Mouse (Mus musculus) bone marrow macrophage, adult 2 months (primary cell): Measurements from ENCODE around the gene Ksr2. TPM values are rescaled to one million over a fixed set of nuclear protein-coding genes. Genes with fewer than 3 reads are reported as not detected.
"Not testable (repeated sequence)": the region's sequence is repeated elsewhere in the genome, so short reads cannot be mapped to it uniquely, and the experiment has no call there.

ENCODE experiments used
- H3K27ac ChIP-seq: 2 replicates; pipeline ENCODE4 v1.5.1; 2012; ENCODE audit warnings: low read depth, low read length; ENCODE audit not compliant: insufficient read depth
- H3K4me1 ChIP-seq: 2 replicates; pipeline ENCODE4 v1.6.1; 2012; ENCODE audit warnings: low read length; ENCODE audit not compliant: control insufficient read depth, insufficient read depth
- H3K4me3 ChIP-seq: 2 replicates; pipeline ENCODE4 v1.5.1; 2012; ENCODE audit warnings: mild to moderate bottlenecking, low read length, moderate library complexity; ENCODE audit not compliant: insufficient read depth
- CTCF ChIP-seq: IDR thresholded peaks from 2 replicates; pipeline ENCODE4 v1.5.1; 2012; ENCODE audit warnings: low read depth, mild to moderate bottlenecking, low read length, moderate library complexity
- POLR2A ChIP-seq: IDR thresholded peaks from 2 replicates; pipeline ENCODE4 v1.6.1; 2012; ENCODE audit warnings: mild to moderate bottlenecking, low read depth, low read length, borderline replicate concordance
- polyA plus RNA-seq: library from polyadenylated mRNA; stranded (reverse); fragments of >200 nt; gene quantifications from 2 replicates; pipeline ENCODE4 v1.2.4, GENCODE M21; 2012; ENCODE audit not compliant: missing spikeins, insufficient read depth, insufficient read length

The Ksr2 gene
- polyA plus RNA-seq, 1 experiment, result 0.28 TPM

DNA sequence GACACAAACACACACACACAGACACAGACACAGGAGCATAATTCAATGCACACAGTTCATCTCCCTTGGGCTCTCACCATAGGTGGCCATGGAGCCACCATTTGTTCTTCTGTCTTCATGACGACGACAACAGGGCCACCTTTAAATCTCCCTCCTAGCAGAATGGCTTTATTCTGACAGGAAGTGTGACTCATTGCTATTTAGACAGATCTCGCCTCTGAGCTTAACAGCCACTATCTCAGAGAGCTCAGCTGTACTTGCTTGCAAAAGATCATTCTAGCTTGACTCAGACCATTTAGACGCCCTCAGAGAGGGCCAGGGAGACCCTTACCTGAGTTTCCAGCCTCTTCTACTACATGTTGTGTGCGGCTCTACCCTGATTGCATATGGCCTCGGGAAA, 175.5 kb downstream of the Ksr2 start:
- H3K4me1 ChIP-seq, result no peaks in the 10 kb centered on the region
- TF ChIP-seq CTCF (no peak), POLR2A (no peak)
- no peak overlapping the region for H3K4me3 ChIP-seq
- no peak overlapping the region for H3K27ac ChIP-seq

DNA sequence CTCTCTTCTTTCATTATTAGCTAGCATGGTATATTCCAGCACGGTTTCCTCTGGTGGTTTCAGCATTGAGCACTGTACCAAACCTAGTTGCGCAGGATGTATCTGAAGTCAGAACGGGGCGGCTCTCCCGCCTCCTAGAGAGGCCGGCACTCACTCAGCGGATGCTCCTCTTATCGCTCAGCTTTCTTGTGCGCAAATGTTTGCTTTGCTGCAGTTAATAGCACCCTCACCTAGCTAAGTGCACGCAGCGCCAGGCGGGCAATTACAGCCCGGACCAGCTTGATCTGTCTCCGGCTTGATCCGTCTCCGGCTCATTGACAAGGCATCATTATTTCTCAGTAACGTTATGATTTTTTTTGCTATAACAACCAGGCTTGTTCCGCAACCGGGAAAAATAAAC, 179.5 kb downstream of the Ksr2 start:
- Histone ChIP-seq H3K4me1 (no peaks in the 10 kb centered on the region), H3K4me3 (no peak overlapping the region), H3K27ac (no peak overlapping the region)
- TF ChIP-seq CTCF, result no peak
- TF ChIP-seq POLR2A, result no peak

DNA sequence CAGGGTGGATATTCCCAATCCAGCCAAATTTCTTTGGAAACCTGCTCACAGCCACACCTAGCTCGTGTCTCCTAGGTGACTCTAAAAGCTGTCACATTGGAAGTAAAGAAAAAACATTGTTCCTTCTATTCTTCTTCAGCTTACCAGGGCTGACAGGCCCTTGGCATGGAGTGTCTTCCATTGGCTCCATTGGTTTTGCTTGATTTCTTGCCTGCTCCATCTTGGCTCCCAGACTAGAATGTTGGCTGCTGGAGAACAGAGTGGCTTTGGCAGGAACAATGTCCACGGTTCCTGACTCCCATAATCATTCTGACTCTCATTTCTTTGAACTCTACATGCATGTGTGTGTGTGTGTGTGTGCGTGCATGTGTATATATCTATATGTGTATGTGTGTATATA, 183.0 kb downstream of the Ksr2 start:
- Histone ChIP-seq H3K4me1 (no peaks in the 10 kb centered on the region), H3K4me3 (no peak overlapping the region), H3K27ac (no peak overlapping the region)
- TF ChIP-seq POLR2A, result no peak
- TF ChIP-seq CTCF, result no peak

DNA sequence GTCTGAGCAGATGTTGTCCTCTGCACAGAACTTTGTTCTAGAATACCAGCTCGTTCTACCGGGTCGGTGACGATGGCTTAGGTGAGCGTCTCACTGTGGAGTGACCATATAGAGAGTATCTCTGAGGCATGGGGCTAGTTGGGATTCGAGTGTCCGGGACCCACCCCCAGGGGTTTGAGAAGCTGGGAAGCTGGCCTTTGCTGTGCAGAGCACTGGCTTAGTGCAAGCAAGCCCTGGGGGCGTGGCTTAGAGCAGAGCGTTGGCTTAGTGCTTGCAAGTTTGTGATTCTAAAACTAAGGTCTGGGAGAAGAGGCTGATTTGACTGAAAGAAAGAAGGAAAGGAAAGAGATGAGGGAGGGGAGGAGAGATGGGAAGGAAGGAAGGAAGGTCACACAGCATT, 188.2 kb downstream of the Ksr2 start:
- no peaks in the 10 kb centered on the region for H3K4me1 ChIP-seq
- H3K27ac ChIP-seq, result no peak overlapping the region
- H3K4me3 ChIP-seq, result no peak overlapping the region
- TF ChIP-seq CTCF, result no peak
- no peak for TF ChIP-seq POLR2A

DNA sequence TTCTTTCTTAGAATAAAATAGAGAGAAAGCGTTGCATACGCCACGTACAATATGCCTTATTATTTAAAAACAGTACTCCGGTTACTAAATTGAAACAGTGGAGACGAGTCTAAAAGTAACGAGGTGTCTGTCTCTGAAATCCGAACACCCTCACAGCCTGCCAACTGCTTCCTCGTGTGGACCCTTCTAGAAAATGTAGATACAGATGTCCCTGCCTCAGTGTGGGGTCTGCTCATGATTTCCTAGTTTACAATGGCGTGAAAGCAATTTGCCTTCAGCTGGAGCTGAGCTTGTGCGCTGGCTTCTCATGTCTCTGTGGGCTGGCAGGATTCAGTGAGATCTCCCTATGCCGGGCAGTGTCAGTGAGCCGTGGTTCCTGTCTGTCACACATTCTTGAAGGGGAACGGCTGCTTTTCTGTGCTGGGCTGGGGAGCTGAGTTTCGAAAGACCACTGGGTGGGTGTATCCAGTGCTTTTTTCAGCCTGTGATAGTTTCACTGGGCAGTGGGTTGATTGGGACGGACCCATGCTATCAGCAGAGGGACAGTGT, 194.0 kb downstream of the Ksr2 start:
- TF ChIP-seq CTCF (no peak), POLR2A (no peak)
- no peak overlapping the region for H3K27ac ChIP-seq
- H3K4me3 ChIP-seq, result no peak overlapping the region
- no peaks in the 10 kb centered on the region for H3K4me1 ChIP-seq

DNA sequence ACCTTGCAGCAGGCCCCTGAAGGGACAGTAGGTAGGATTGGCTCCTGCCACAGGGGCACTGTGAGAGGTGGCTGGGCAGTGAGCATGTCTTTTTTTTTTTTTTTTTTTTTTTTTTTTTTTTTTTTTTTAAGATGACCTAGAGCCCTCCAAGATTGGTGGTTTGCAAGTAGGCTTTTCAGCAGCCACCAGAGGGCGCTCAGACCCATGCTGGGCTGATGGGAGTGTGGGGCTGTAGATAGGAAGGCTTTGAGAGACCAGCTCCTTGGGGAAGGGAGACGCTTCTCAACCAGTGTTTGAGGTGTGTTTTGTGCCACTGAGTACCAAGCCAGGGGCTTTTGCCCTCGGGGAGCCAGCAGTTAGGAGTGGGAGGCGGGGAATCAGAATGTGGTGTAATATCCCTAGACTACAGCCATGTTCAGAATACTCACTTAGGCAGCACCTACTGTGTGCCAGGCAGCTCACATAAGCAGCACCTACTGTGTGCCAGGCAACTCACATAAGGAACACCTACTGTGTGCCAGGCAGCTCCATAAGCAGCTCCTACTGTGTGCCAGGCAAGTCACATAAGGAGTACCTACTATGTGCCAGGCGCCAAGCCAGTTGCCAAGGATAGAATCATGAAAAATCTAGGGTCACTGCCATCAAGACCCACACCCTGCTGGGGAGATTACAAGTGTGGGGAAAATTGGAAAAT, 200.7 kb downstream of the Ksr2 start:
- TF ChIP-seq CTCF (no peak), POLR2A (no peak)
- no peak overlapping the region for H3K4me3 ChIP-seq

DNA sequence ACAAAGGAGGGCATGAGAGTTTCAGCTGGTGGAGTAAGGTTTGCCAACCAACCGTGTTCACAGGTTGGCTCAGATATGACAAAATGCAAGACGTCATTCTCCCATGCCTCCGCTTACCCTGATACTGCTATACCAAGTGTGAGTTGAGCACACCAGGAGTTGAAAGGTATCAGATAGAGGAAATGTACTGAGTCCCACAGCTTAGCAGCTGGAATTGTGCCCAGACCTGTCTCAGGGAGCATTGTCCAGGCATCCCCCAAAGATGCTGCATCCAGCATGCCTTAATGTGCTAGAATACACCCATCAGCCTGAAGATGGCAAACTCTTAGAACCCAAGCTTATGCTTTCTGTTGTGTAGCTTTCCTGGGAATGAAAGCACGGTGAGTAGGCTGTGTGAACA, 206.5 kb downstream of the Ksr2 start:
- no peak for TF ChIP-seq POLR2A
- no peak for TF ChIP-seq CTCF
- no peaks in the 10 kb centered on the region for H3K4me1 ChIP-seq
- no peak overlapping the region for H3K27ac ChIP-seq
- H3K4me3 ChIP-seq, result no peak overlapping the region

More for the DNA sequence above, 200.7 kb downstream of the Ksr2 start:
- Histone ChIP-seq H3K27ac (no peak overlapping the region), H3K4me1 (no peaks in the 10 kb centered on the region)

DNA sequence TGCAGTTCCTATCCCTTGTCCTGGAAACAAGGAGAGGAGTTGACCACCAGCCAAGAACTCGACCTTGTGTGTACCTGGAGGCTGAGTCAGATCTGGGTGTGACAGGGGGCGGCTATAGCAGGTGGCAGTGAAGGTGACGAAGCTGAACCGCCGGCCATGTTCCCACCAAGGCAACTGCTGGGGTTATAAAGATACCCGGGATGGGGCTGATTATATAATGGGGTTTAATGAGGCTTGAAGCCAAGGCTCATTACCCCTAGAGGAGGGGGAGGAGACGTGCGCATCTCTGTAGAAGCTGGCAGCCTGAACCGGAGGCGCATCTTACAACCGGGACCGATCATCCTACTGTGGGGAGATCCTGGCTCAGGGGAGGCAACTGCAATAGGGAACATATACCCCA, 208.4 kb downstream of the Ksr2 start:
- no peak overlapping the region for H3K4me3 ChIP-seq
- H3K27ac ChIP-seq, result no peak overlapping the region
- no peaks in the 10 kb centered on the region for H3K4me1 ChIP-seq
- no peak for TF ChIP-seq POLR2A
- TF ChIP-seq CTCF, result no peak

DNA sequence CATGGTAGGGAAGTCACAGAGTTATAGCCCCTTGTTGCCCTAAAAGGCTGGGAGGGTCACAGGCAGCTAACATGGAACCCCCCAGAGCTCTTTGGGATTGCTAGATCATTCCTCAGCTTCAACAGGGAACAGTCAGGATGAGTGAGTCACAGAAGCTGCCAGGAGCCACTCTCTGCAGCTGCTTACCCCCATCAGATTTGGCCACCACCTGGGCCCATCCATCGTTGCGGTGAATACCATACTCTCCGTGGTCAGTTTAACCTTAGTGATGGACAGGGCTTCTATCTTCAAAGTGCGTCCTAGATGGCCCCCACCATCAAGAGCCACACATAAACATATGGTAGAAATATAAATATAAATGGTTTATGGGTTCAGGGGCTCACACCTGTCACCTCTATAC, 209.4 kb downstream of the Ksr2 start:
- H3K4me1 ChIP-seq, H3K27ac ChIP-seq, H3K4me3 ChIP-seq: not testable (repeated sequence)

DNA sequence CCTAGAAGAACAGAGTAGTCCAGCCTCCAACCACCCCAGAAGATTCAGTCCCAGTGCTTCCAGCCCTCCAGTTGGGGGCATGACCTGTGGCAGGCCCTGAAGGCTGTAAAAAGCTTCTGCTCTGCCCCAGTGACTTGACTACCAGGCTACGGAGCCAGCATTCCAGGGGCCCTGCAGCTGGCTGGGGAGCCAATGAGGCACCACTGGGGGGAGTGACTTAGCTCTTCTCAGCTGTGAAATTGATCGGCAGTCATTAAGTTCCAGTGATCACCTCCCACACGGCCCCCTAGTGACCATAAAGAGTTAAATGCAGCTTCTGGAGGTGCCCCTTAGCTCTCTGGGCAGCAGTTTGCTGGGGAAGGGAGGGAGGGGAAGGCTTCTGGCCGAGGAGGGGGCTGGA, 213.1 kb downstream of the Ksr2 start:
- TF ChIP-seq POLR2A, result no peak
- TF ChIP-seq CTCF, result no peak
- Histone ChIP-seq H3K4me1 (no peaks in the 10 kb centered on the region), H3K4me3 (no peak overlapping the region), H3K27ac (no peak overlapping the region)

DNA sequence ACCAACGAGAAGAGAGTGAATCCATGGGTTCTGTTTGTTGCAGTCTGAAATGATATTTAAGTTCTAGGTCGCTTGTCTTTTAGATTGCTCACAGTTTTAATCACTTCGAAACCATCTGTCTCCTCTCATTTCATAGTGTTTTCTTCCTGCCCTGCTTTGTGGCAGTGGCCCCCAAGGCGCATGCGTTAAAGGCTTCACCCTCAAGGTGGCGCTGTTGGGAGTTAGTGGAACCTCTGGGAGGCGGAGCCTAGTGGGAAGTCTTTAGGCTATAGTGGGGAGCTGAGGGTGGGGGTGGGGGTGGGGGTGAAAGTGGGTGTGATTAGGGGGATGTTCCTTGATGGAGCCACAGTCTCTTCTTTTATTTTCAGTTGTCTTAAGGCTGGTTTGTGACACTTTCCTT, 214.6 kb downstream of the Ksr2 start:
- H3K4me1 ChIP-seq, result no peaks in the 10 kb centered on the region
- TF ChIP-seq CTCF, result no peak
- TF ChIP-seq POLR2A, result no peak
- no peak overlapping the region for H3K27ac ChIP-seq
- H3K4me3 ChIP-seq, result no peak overlapping the region
